Comparison of ENCODE assay signal across 15 mouse cellular contexts in the genomic region with DNA sequence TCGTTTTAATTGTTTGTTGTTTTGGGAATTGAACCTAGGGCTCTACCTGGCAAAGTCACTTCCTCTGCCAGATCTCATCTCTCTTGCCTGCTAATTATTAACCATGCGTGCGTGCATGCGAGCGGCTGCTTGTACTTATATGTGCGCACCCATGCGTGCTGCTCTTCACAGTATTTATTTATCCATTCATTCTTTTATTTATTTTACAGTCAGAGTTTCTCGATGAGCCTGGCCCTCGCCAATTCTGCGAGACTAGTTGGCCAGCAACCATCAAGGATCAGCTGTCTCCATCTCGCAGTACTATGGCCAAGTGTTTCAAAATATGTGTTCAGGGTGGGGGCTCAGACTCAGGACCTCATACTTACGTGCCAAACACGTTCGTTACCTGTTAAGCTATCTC. TPM values are rescaled to one million over a fixed set of nuclear protein-coding genes. Genes with fewer than 3 reads are reported as not detected.
DNase-seq lines count a peak whose midpoint lies in the region; ATAC-seq and TF ChIP-seq lines count a peak whose summit lies in the region.
"Had no signal": no experiment of that assay in that cellular context is flagged by ENCODE, and none has a peak within 500 bp of the region (broad histone marks: within the 10 kb centered on the region; RNA-seq: fewer than 3 reads in every experiment).

No protein-coding gene starts in this region.

- no peak for TF ChIP-seq POLR2A in lung, adult 2 months (IDR thresholded peaks at IDR 0.05; ENCODE audit: borderline replicate concordance, extremely low read depth, low read depth, low read length)

- peaks cover 40% of the 10 kb centered on the region for H3K4me1 ChIP-seq in lung, adult 2 months (ENCODE audit: control insufficient read depth, insufficient read depth, low read length)

- DNase-seq in gastrocnemius, postnatal 14 days = peak; percentile 32
- no peak for DNase-seq in gastrocnemius, adult 8-10 months (ENCODE audit: low spot score in 2 of 2)
- peak; percentile 44 to 68 for DNase-seq in lung, adult 18-20 months
- no peak for DNase-seq in lung, adult 2 months
- DNase-seq in lung, postnatal 10 days = peak; percentile 70
- no peak for DNase-seq in adrenal gland, postnatal 4 days (ENCODE audit: low spot score in 2 of 2)
- no peak for DNase-seq in adrenal gland, adult 8-10 months
- DNase-seq: adrenal gland, postnatal 25 days; cerebellum, adult 11 months; forebrain, postnatal 0 days; kidney, adult 11 months; liver, embryonic 13.5 days had no signal

- TF ChIP-seq CTCF in lung, adult 2 months (IDR thresholded peaks at IDR 0.05; ENCODE audit: insufficient read depth, low read length) = no peak

- no peak for ATAC-seq in inflammation-experienced regulatory T-cells, adult 6 months
- ATAC-seq: forebrain, postnatal 0 days had no signal

- intact Hi-C loops in gastrocnemius, postnatal 14 days (cut with DNase I; ENCODE audit: low total_unique reads) = no loop called here

- WGBS in lung, adult 2 months = 45% methylated on average over 14 of the region's 14 CpGs

- no peak overlapping the region for H3K4me3 ChIP-seq in lung, adult 2 months (replicated peaks; ENCODE audit: extremely low read depth, low read depth, low read length)
- H3K4me3 ChIP-seq: liver, embryonic 13.5 days; midbrain, embryonic 10.5 days had no signal

RNA-seq across cellular contexts. Expression of a gene that starts 6.0 kb away (rescaled TPM):
- 1 to 10 TPM; 1.2 to 1.9 TPM for total RNA-seq in gastrocnemius, postnatal 14 days (2021)
- total RNA-seq in gastrocnemius, adult 8-10 months (2022) = 1 to 10 TPM; 1.8 to 7.5 (median 6.2) TPM
- 19.8 and 22.0 TPM in 2 replicates for polyA plus RNA-seq in lung, adult 2 months (2012; rRNA removed)
- not detected for polyA plus RNA-seq in inflammation-experienced regulatory T-cells, adult 6 months (2017; shearing (Covaris generic))
- 1 to 10 TPM; 1.7 to 2.2 TPM for total RNA-seq in adrenal gland, postnatal 4 days (2021)
- 1 to 10 TPM; 2.7 to 9.5 (median 6.5) TPM for total RNA-seq in adrenal gland, adult 8-10 months (2022)
- total RNA-seq: hematopoietic stem cell, adult 5-6 weeks had no signal

RNA-seq across cellular contexts. Expression of a gene that starts 32.1 kb away (rescaled TPM):
- 10 to 100 TPM; 24.3 to 26.0 TPM for total RNA-seq in gastrocnemius, postnatal 14 days (2021)
- total RNA-seq in gastrocnemius, adult 8-10 months (2022) = 10 to 100 TPM; 15.4 to 22.0 (median 17.8) TPM
- polyA plus RNA-seq in lung, adult 2 months (2012; rRNA removed) = 29.0 and 32.0 TPM in 2 replicates
- 100 to 1,000 TPM in 1 of 3 experiments, 10 to 100 TPM in 2; 66.7 to 117 (median 68.0) TPM for polyA plus RNA-seq in inflammation-experienced regulatory T-cells, adult 6 months (2017; shearing (Covaris generic))
- total RNA-seq in adrenal gland, postnatal 4 days (2021) = 100 to 1,000 TPM; 121 to 124 TPM
- 100 to 1,000 TPM; 104 to 120 (median 106) TPM for total RNA-seq in adrenal gland, adult 8-10 months (2022)

RNA-seq across cellular contexts. Expression of a gene that starts 38.0 kb away (rescaled TPM):
- 1 to 10 TPM; 7.6 to 9.1 TPM for total RNA-seq in gastrocnemius, postnatal 14 days (2021)
- total RNA-seq in gastrocnemius, adult 8-10 months (2022) = 1 to 10 TPM; 6.5 to 9.0 (median 7.8) TPM
- polyA plus RNA-seq in lung, adult 2 months (2012; rRNA removed) = 24.4 and 26.8 TPM in 2 replicates
- 10 to 100 TPM; 12.2 to 16.5 (median 15.0) TPM for polyA plus RNA-seq in inflammation-experienced regulatory T-cells, adult 6 months (2017; shearing (Covaris generic))
- total RNA-seq in adrenal gland, postnatal 4 days (2021) = 10 to 100 TPM; 36.2 to 46.0 TPM
- total RNA-seq in adrenal gland, adult 8-10 months (2022) = 10 to 100 TPM; 44.0 to 57.1 (median 54.0) TPM

RNA-seq across cellular contexts. Expression of a gene that starts 51.8 kb away (rescaled TPM):
- not detected for total RNA-seq in gastrocnemius, postnatal 14 days (2021)
- not detected for total RNA-seq in gastrocnemius, adult 8-10 months (2022)
- polyA plus RNA-seq in lung, adult 2 months (2012; rRNA removed) = 0.03 TPM in 1 of 2 replicates, not detected in the other
- not detected for polyA plus RNA-seq in inflammation-experienced regulatory T-cells, adult 6 months (2017; shearing (Covaris generic))
- 10 to 100 TPM; 15.3 to 17.2 TPM for total RNA-seq in adrenal gland, postnatal 4 days (2021)
- 10 to 100 TPM in 2 of 4 experiments, 1 to 10 TPM in 2; 4.4 to 20.9 (median 9.9) TPM for total RNA-seq in adrenal gland, adult 8-10 months (2022)
- polyA plus RNA-seq: liver, embryonic 13.5 days had no signal

Comparison
In these comparisons a context has a peak if more than half of its experiments do, and no peak if none do; other contexts are left out.
1. DNase-seq: peak in gastrocnemius, postnatal 14 days (single experiment), lung, adult 18-20 months (2 of 2) and lung, postnatal 10 days (single experiment); none in gastrocnemius, adult 8-10 months (0 of 2), lung, adult 2 months (single experiment), adrenal gland, postnatal 4 days (0 of 2) and adrenal gland, adult 8-10 months (single experiment).